Mouse (Mus musculus) intestine, embryonic 14.5 days (tissue): ENCODE results near the gene Vmn1r51. TPM values are rescaled to one million over a fixed set of nuclear protein-coding genes. Genes with fewer than 3 reads are reported as not detected.
"Not testable (repeated sequence)": the region's sequence is repeated elsewhere in the genome, so short reads cannot be mapped to it uniquely, and the experiment has no call there.

Experiments used
- ATAC-seq: fragments of 200-750 bp; cut with Nextera tagmentation; replicated peaks from 2 replicates; pipeline ENCODE4 v1.8.0; 2017; ENCODE audit warnings: low read depth, moderate number of reproducible peaks, moderate TSS enrichment, moderate library complexity; ENCODE audit not compliant: low FRiP score, low TSS enrichment
- DNase-seq: peaks from one replicate; pipeline ENCODE4 v3.0.0-alpha.2; 2018; ENCODE audit warnings: low spot score
- H3K27ac ChIP-seq: fragments of 300-500 bp; sonication (generic); 2 replicates; pipeline ENCODE4 v1.5.1; 2014; ENCODE audit warnings: low read depth, mild to moderate bottlenecking, control low read depth
- H3K27me3 ChIP-seq: fragments of 300-500 bp; sonication (generic); replicated peaks from 2 replicates; pipeline ENCODE4 v1.6.1; 2014; ENCODE audit warnings: low read length, control low read depth; ENCODE audit not compliant: control insufficient read depth, insufficient read depth
- H3K36me3 ChIP-seq: fragments of 300-500 bp; sonication (generic); 2 replicates; pipeline ENCODE4 v1.6.1; 2014; ENCODE audit warnings: low read length, control low read depth; ENCODE audit not compliant: control insufficient read depth, insufficient read depth
- H3K4me1 ChIP-seq: fragments of 300-500 bp; sonication (generic); replicated peaks from 2 replicates; pipeline ENCODE4 v1.6.1; 2014; ENCODE audit warnings: low read length, control low read depth, mixed read lengths; ENCODE audit not compliant: control insufficient read depth, insufficient read depth
- H3K4me2 ChIP-seq: fragments of 300-500 bp; sonication (generic); 2 replicates; pipeline ENCODE4 v1.6.1; 2014; ENCODE audit warnings: low read length
- H3K4me3 ChIP-seq: fragments of 300-500 bp; sonication (generic); 2 replicates; pipeline ENCODE4 v1.5.1; 2014; ENCODE audit warnings: low read depth, low read length, control low read depth, mixed read lengths
- H3K9ac ChIP-seq: fragments of 300-500 bp; sonication (generic); 2 replicates; pipeline ENCODE4 v1.6.1; 2014; ENCODE audit warnings: mild to moderate bottlenecking, low read length
- H3K9me3 ChIP-seq: fragments of 300-500 bp; sonication (generic); 2 replicates; pipeline ENCODE4 v1.6.1; 2016; ENCODE audit warnings: low read length, control low read depth; ENCODE audit not compliant: control insufficient read depth
- WGBS: fragments of 180-500 bp; shearing (Covaris S2); extraction: QIAGEN DNeasy Blood & Tissue Kit; methylation state at CpG from one replicate; pipeline ENCODE4 v1.1.7; 2014; 5-methylcytosine and 5-hydroxymethylcytosine counted together
- polyA plus RNA-seq: library from polyadenylated mRNA; unstranded; fragments of >200 nt; fragmentation: Nextera tagmentation; extraction: Ambion mirVana; gene quantifications from 2 replicates; pipeline ENCODE4 v1.2.1, GENCODE M21; 2014

Vmn1r51 gene
- 0.04 TPM in 1 of 2 replicates, not detected in the other for polyA plus RNA-seq

DNA sequence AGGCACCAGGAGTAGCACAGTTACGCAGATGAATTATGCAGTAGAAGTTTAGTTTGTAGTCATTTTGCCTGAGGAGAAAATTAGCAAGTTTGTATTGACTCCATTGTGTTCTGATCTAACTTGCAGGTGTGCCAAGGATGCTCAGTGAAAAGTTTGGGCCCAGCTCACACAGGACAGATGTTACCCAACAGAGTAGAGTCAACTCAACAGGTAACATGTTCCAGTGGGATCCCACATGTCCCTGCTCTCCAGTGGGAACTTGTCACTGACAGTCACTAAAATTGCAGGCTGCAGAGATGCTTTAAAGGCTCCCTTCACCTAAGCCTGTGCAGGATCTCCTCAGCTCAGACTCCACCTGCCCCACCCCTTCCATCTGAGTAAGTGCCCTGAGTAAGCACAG is at the start of gene Vmn1r51:
Gene Vmn1r51 (plus strand): TSS at position 301 of the 400 bp plus-strand sequence.
- 97% methylated on average over 1 of the region's 1 CpGs for WGBS
- not testable (repeated sequence) for H3K9me3 ChIP-seq, H3K36me3 ChIP-seq, H3K4me2 ChIP-seq, H3K27ac ChIP-seq, H3K27me3 ChIP-seq, H3K4me1 ChIP-seq, H3K9ac ChIP-seq, ATAC-seq, DNase-seq, H3K4me3 ChIP-seq

GRCm38 (mm10) chr6:90078406-90078805 is 44.0 kb upstream of the Vmn1r51 start, which contains the start of gene Vmn1r49:
Gene Vmn1r49, minus strand, starts transcription at chr6:90078506.
- Histone ChIP-seq H3K27ac (no peak within 1 kb of the TSS), H3K4me2 (no peak within 1 kb of the TSS), H3K36me3 (no peaks in the 10 kb centered on the region), H3K4me1 (no peaks in the 10 kb centered on the region), H3K9ac (no peak within 1 kb of the TSS), H3K4me3 (no peak within 1 kb of the TSS), H3K27me3 (no peaks in the 10 kb centered on the region), H3K9me3 (no peaks in the 10 kb centered on the region)
- WGBS = 78% methylated on average over 4 of the region's 4 CpGs
- no peak for ATAC-seq
- no peak for DNase-seq

GRCm38 (mm10) chr6:90100566-90100965 is 21.8 kb upstream of the Vmn1r51 start:
- WGBS = 92% methylated on average over 2 of the region's 2 CpGs
- no peaks in the 10 kb centered on the region for H3K36me3 ChIP-seq
- no peak overlapping the region for H3K4me3 ChIP-seq
- ATAC-seq (no peak), DNase-seq (no peak)
- no peak overlapping the region for H3K27ac ChIP-seq
- H3K4me1 ChIP-seq = no peaks in the 10 kb centered on the region
- no peak overlapping the region for H3K4me2 ChIP-seq
- H3K9ac ChIP-seq = no peak overlapping the region
- H3K27me3 ChIP-seq = no peaks in the 10 kb centered on the region
- H3K9me3 ChIP-seq = no peaks in the 10 kb centered on the region

- no peak for DNase-seq
- WGBS = 68% methylated on average over 2 of the region's 2 CpGs
- H3K4me1 ChIP-seq = no peaks in the 10 kb centered on the region
- H3K27ac ChIP-seq = no peak within 1 kb of the TSS
- H3K4me3 ChIP-seq = no peak within 1 kb of the TSS
- no peak within 1 kb of the TSS for H3K9ac ChIP-seq
- H3K36me3 ChIP-seq = no peaks in the 10 kb centered on the region
- no peaks in the 10 kb centered on the region for H3K27me3 ChIP-seq
- no peak for ATAC-seq
- H3K9me3 ChIP-seq = no peaks in the 10 kb centered on the region
- H3K4me2 ChIP-seq = no peak within 1 kb of the TSS
These were observed 21.3 kb upstream of the Vmn1r51 start, which contains the start of gene Vmn1r50 for GRCm38 (mm10) chr6:90101130-90101529. Gene Vmn1r50, plus strand, starts transcription at chr6:90101430.

- no peaks in the 10 kb centered on the region for H3K4me1 ChIP-seq
- ATAC-seq (no peak), DNase-seq (no peak)
- H3K9me3 ChIP-seq = no peaks in the 10 kb centered on the region
- no peak overlapping the region for H3K4me2 ChIP-seq
- 66% methylated on average over 3 of the region's 3 CpGs for WGBS
- H3K27ac ChIP-seq = no peak overlapping the region
- no peaks in the 10 kb centered on the region for H3K27me3 ChIP-seq
- H3K36me3 ChIP-seq = no peaks in the 10 kb centered on the region
- no peak overlapping the region for H3K4me3 ChIP-seq
- no peak overlapping the region for H3K9ac ChIP-seq
These were observed 37.7 kb downstream of the Vmn1r51 start for GRCm38 (mm10) chr6:90160139-90160538.

DNA sequence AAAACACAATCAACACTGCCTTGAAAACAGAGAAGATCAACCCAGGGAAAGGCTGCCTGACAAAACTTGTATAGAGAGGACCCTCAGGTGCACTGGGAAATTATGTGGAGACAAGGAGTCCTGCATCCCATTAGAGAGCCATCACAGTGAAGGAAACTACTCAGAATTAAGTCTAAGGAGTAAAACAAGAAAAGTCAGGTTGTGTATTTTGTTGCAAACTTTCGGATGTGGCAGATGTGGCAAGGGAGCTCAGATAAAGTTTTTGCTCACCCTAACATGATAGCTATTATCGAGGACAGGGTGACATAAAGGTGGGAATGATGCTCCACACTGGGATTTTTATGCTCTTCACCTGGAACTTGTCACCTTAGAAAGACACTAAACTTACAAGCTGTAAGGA is 52.1 kb downstream of the Vmn1r51 start, which contains the start of gene Vmn1r52:
Gene Vmn1r52 (plus strand): TSS at position 301 of the 400 bp plus-strand sequence.
- Histone ChIP-seq H3K4me2 (no peak within 1 kb of the TSS), H3K9ac (no peak within 1 kb of the TSS), H3K4me3 (no peak within 1 kb of the TSS), H3K27ac (no peak within 1 kb of the TSS), H3K27me3 (no peaks in the 10 kb centered on the region), H3K4me1 (no peaks in the 10 kb centered on the region), H3K36me3 (no peaks in the 10 kb centered on the region), H3K9me3 (peaks cover 2% of the 10 kb centered on the region; the same call in 1 of the 2 replicates)
- ATAC-seq (no peak), DNase-seq (no peak)
- WGBS = 70% methylated on average over 2 of the region's 2 CpGs

Other genes starting within 250 kb of the Vmn1r51 start
- not detected in 2 replicates for gene Vmn1r42, start 246.2 kb upstream of the Vmn1r51 start, polyA plus RNA-seq
- not detected in 2 replicates for gene Vmn1r43, start 246.2 kb upstream of the Vmn1r51 start, polyA plus RNA-seq
- gene Vmn1r44, start 238.9 kb upstream of the Vmn1r51 start, polyA plus RNA-seq = not detected in 2 replicates
- gene Vmn1r45, start 182.0 kb upstream of the Vmn1r51 start, polyA plus RNA-seq = not detected in 2 replicates
- not detected in 2 replicates for gene Vmn1r46, start 153.3 kb upstream of the Vmn1r51 start, polyA plus RNA-seq
- gene Vmn1r47, start 106.4 kb upstream of the Vmn1r51 start, polyA plus RNA-seq = not detected in 2 replicates
- not detected in 2 replicates for gene Vmn1r48, start 85.8 kb upstream of the Vmn1r51 start, polyA plus RNA-seq
- gene Vmn1r49, start 44.1 kb upstream of the Vmn1r51 start, polyA plus RNA-seq = not detected in 2 replicates
- gene Vmn1r50, start 21.2 kb upstream of the Vmn1r51 start, polyA plus RNA-seq = not detected in 2 replicates
- gene Vmn1r52, start 52.2 kb downstream of the Vmn1r51 start, polyA plus RNA-seq = not detected in 2 replicates
- gene V1ra8, start 80.2 kb downstream of the Vmn1r51 start, polyA plus RNA-seq = not detected in 2 replicates
- gene Vmn1r53, start 101.8 kb downstream of the Vmn1r51 start, polyA plus RNA-seq = not detected in 2 replicates
- gene Vmn1r54, start 123.7 kb downstream of the Vmn1r51 start, polyA plus RNA-seq = not detected in 2 replicates
- gene BC048671, start 178.6 kb downstream of the Vmn1r51 start, polyA plus RNA-seq = not detected in 2 replicates
- gene Chst13, start 202.6 kb downstream of the Vmn1r51 start, polyA plus RNA-seq = 0.28 and 0.46 TPM in 2 replicates
- gene Uroc1, start 210.7 kb downstream of the Vmn1r51 start, polyA plus RNA-seq = not detected in 2 replicates
- gene Zxdc, start 246.9 kb downstream of the Vmn1r51 start, polyA plus RNA-seq = 9.7 and 9.9 TPM in 2 replicates